Mouse (Mus musculus) heart, adult 2 months (tissue): ENCODE results near the gene Rnf135. TPM values are rescaled to one million over a fixed set of nuclear protein-coding genes. Genes with fewer than 3 reads are reported as not detected.
A peak's percentile ranks its signal among the peaks of the same experiment; 100 is the strongest.

ENCODE experiments used
- DNase-seq, 2 experiments: peaks; one replicate each; pipeline ENCODE4 v3.0.0; 2021
- H3K27ac ChIP-seq: fragments of 200-600 bp; 2 replicates; pipeline ENCODE4 v1.8.1; 2022
- H3K27me3 ChIP-seq: fragments of 200-500 bp; 2 replicates; pipeline ENCODE4 v1.6.1; 2012; ENCODE audit warnings: mild to moderate bottlenecking, low read length, inconsistent platforms, mixed read lengths; ENCODE audit not compliant: control insufficient read depth, insufficient read depth
- H3K36me3 ChIP-seq: fragments of 200-500 bp; 2 replicates; pipeline ENCODE4 v1.6.1; 2012; ENCODE audit warnings: low read length, inconsistent platforms; ENCODE audit not compliant: control insufficient read depth, insufficient read depth
- H3K4me1 ChIP-seq: fragments of 200-500 bp; 2 replicates; pipeline ENCODE4 v1.6.1; 2011; ENCODE audit warnings: low read length; ENCODE audit not compliant: control insufficient read depth, insufficient read depth
- H3K4me3 ChIP-seq: fragments of 200-600 bp; 2 replicates; pipeline ENCODE4 v1.8.1; 2022
- H3K79me2 ChIP-seq: fragments of 200-500 bp; replicated peaks from 2 replicates; pipeline ENCODE4 v1.6.1; 2012; ENCODE audit warnings: mild to moderate bottlenecking, inconsistent platforms, low read length, moderate library complexity, mixed read lengths; ENCODE audit not compliant: control insufficient read depth, insufficient read depth
- H3K9ac ChIP-seq: fragments of 200-500 bp; 2 replicates; pipeline ENCODE4 v1.6.1; 2012; ENCODE audit warnings: low read depth, mild to moderate bottlenecking, control low read depth, inconsistent platforms, low read length, mixed read lengths
- CTCF ChIP-seq: fragments of 200-600 bp; IDR thresholded peaks from 2 replicates; pipeline ENCODE4 v1.8.1; 2022; ENCODE audit warnings: antibody characterized with exemption, mild to moderate bottlenecking, moderate library complexity
- EP300 ChIP-seq: fragments of 200-500 bp; IDR thresholded peaks from 2 replicates; pipeline ENCODE4 v1.6.1; 2011; ENCODE audit warnings: low read depth, low read length, control low read depth; ENCODE audit not compliant: insufficient read depth
- POLR2A ChIP-seq: fragments of 200-500 bp; IDR thresholded peaks from 2 replicates; pipeline ENCODE4 v1.6.1; 2011; ENCODE audit warnings: mild to moderate bottlenecking, low read depth, low read length, control low read depth; ENCODE audit not compliant: insufficient read depth
- WGBS: fragments of 180-500 bp; shearing (Covaris S2); methylation state at CpG from one replicate; pipeline ENCODE4 v1.1.7; 2018; 5-methylcytosine and 5-hydroxymethylcytosine counted together
- intact Hi-C: fragments of 180-260 bp; cut with DNase I; formaldehyde crosslinking; loops from one replicate; pipeline ENCODE4 v1.15.1; 2025
- long read RNA-seq: library from polyadenylated mRNA; stranded (forward); transcript quantifications from one replicate; pipeline ENCODE4 v2.0.0, GENCODE M21; 2021
- polyA plus RNA-seq: library from polyadenylated mRNA; depleted of rRNA; stranded (reverse); fragments of >200 nt; gene quantifications from 2 replicates; pipeline ENCODE4 v1.2.3, GENCODE M21; 2012; rRNA removed
- total RNA-seq, 2 experiments: library from RNA; stranded (reverse); gene quantifications; 2 replicates each; pipeline ENCODE4 v1.2.3; 2021

Gene Rnf135
- total RNA-seq, result 1 to 10 TPM; 4.4 to 4.6 TPM
- 5.4 and 6.3 TPM in 2 replicates for polyA plus RNA-seq
- long read RNA-seq, partial matches to known transcripts, result 0 of 6 reads
- long read RNA-seq, other reads (novel, unspliced or antisense), result 3 of 6 reads

- under 1% methylated on average over 33 of the region's 33 CpGs for WGBS
- peak within 1 kb of the TSS; percentile 99 for H3K4me3 ChIP-seq
- peak; percentile 92 to 93 for DNase-seq
- peak within 1 kb of the TSS; percentile 98 for H3K27ac ChIP-seq
- no peaks in the 10 kb centered on the region for H3K27me3 ChIP-seq
- peaks cover 3% of the 10 kb centered on the region; the same call in 1 of the 2 replicates for H3K36me3 ChIP-seq
- intact Hi-C loops, result loop anchor here (2.0 to 5.0 kb wide), 2 partner anchors 41 to 96 kb away; partner anchors contain the start of genes Atad5 and Tefm
- no peaks in the 10 kb centered on the region for H3K79me2 ChIP-seq
- no peaks in the 10 kb centered on the region; the same call in none of the 2 replicates for H3K4me1 ChIP-seq
- peak within 1 kb of the TSS; percentile 92 for H3K9ac ChIP-seq
- TF ChIP-seq POLR2A (peak; percentile 96), EP300 (peak; percentile 90; the same call in 1 of the 2 replicates), CTCF (no peak)
Measured at GRCm38 (mm10) chr11:80183705-80184255, at the start of gene Rnf135. Gene Rnf135, plus strand, starts transcription at chr11:80183851.

- H3K79me2 ChIP-seq, result no peaks in the 10 kb centered on the region
- H3K4me3 ChIP-seq, result no peak overlapping the region
- no peaks in the 10 kb centered on the region for H3K27me3 ChIP-seq
- no peaks in the 10 kb centered on the region for H3K4me1 ChIP-seq
- intact Hi-C loops, result no loop called here
- no peak overlapping the region for H3K27ac ChIP-seq
- TF ChIP-seq EP300, result no peak
- H3K36me3 ChIP-seq, result no peaks in the 10 kb centered on the region; the same call in 1 of the 2 replicates
- no peak for DNase-seq
- 48% methylated on average over 4 of the region's 4 CpGs for WGBS
- H3K9ac ChIP-seq, result no peak overlapping the region
Measured at GRCm38 (mm10) chr11:80134744-80135143, 48.9 kb upstream of the Rnf135 start.

- no peaks in the 10 kb centered on the region; the same call in 1 of the 2 replicates for H3K36me3 ChIP-seq
- no peaks in the 10 kb centered on the region for H3K79me2 ChIP-seq
- 87% methylated on average over 11 of the region's 11 CpGs for WGBS
Measured at GRCm38 (mm10) chr11:80135954-80136683, 47.5 kb upstream of the Rnf135 start.

GRCm38 (mm10) chr11:80136786-80137185, 46.9 kb upstream of the Rnf135 start:
- no peak for TF ChIP-seq EP300
- TF ChIP-seq CTCF, result no peak
- no peak for TF ChIP-seq POLR2A
- H3K9ac ChIP-seq, result no peak overlapping the region
- no peaks in the 10 kb centered on the region; the same call in 1 of the 2 replicates for H3K36me3 ChIP-seq
- no peaks in the 10 kb centered on the region for H3K79me2 ChIP-seq
- H3K4me3 ChIP-seq, result no peak overlapping the region
- 82% methylated on average over 13 of the region's 13 CpGs for whole genome bisulfite sequencing
- H3K27me3 ChIP-seq, result no peaks in the 10 kb centered on the region
- no peaks in the 10 kb centered on the region for H3K4me1 ChIP-seq
- no peak overlapping the region for H3K27ac ChIP-seq
- DNase-seq, result no peak
- intact Hi-C loops, result no loop called here

More at GRCm38 (mm10) chr11:80135954-80136683, 47.5 kb upstream of the Rnf135 start:
- no peak for DNase-seq
- Histone ChIP-seq H3K27me3 (no peaks in the 10 kb centered on the region), H3K27ac (no peak overlapping the region), H3K4me3 (no peak overlapping the region), H3K4me1 (no peaks in the 10 kb centered on the region), H3K9ac (no peak overlapping the region)
- TF ChIP-seq EP300 (no peak), CTCF (no peak), POLR2A (no peak)
- intact Hi-C loops, result no loop called here

GRCm38 (mm10) chr11:80137773-80138172, 45.9 kb upstream of the Rnf135 start:
- no peak for TF ChIP-seq POLR2A
- no peak for TF ChIP-seq CTCF
- no peak for TF ChIP-seq EP300
- Histone ChIP-seq H3K27me3 (no peaks in the 10 kb centered on the region), H3K79me2 (no peaks in the 10 kb centered on the region), H3K4me3 (no peak overlapping the region), H3K36me3 (no peaks in the 10 kb centered on the region; the same call in 1 of the 2 replicates), H3K4me1 (peaks cover under 1% of the 10 kb centered on the region), H3K27ac (no peak overlapping the region), H3K9ac (no peak overlapping the region)
- intact Hi-C loops, result no loop called here
- DNase-seq, result no peak
- WGBS, result 85% methylated on average over 5 of the region's 5 CpGs
